Mouse (Mus musculus) stomach, embryonic 16.5 days (tissue): ENCODE results near the gene Aldoart2. TPM values are rescaled to one million over a fixed set of nuclear protein-coding genes. Genes with fewer than 3 reads are reported as not detected.
"Not testable (repeated sequence)": the region's sequence is repeated elsewhere in the genome, so short reads cannot be mapped to it uniquely, and the experiment has no call there.

Source experiments
- ATAC-seq: fragments of 200-750 bp; cut with Nextera tagmentation; 2 replicates; pipeline ENCODE4 v1.8.0; 2017; ENCODE audit warnings: moderate number of reproducible peaks, moderate TSS enrichment; ENCODE audit not compliant: insufficient read depth, low FRiP score
- H3K27ac ChIP-seq: fragments of 300-500 bp; sonication (generic); 2 replicates; pipeline ENCODE4 v1.5.1; 2014; ENCODE audit warnings: low read length
- H3K27me3 ChIP-seq: fragments of 300-500 bp; sonication (generic); 2 replicates; pipeline ENCODE4 v1.6.1; 2014; ENCODE audit warnings: low read length, control low read depth, mixed read lengths; ENCODE audit not compliant: control insufficient read depth, insufficient read depth
- H3K36me3 ChIP-seq: fragments of 300-500 bp; sonication (generic); 2 replicates; pipeline ENCODE4 v1.6.1; 2014; ENCODE audit warnings: low read length; ENCODE audit not compliant: control insufficient read depth, insufficient read depth
- H3K4me1 ChIP-seq: fragments of 300-500 bp; sonication (generic); 2 replicates; pipeline ENCODE4 v1.6.1; 2014; ENCODE audit warnings: low read length, control low read depth, mixed read lengths; ENCODE audit not compliant: control insufficient read depth, insufficient read depth
- H3K4me2 ChIP-seq: fragments of 300-500 bp; sonication (generic); 2 replicates; pipeline ENCODE4 v1.6.1; 2014; ENCODE audit warnings: low read depth, low read length, mixed read lengths
- H3K4me3 ChIP-seq: fragments of 300-500 bp; sonication (generic); replicated peaks from 2 replicates; pipeline ENCODE4 v1.5.1; 2014; ENCODE audit warnings: mild to moderate bottlenecking, low read length
- H3K9ac ChIP-seq: fragments of 300-500 bp; sonication (generic); 2 replicates; pipeline ENCODE4 v1.6.1; 2014; ENCODE audit warnings: low read length
- H3K9me3 ChIP-seq: fragments of 300-500 bp; sonication (generic); replicated peaks from 2 replicates; pipeline ENCODE4 v1.6.1; 2016; ENCODE audit warnings: low read length, control low read depth; ENCODE audit not compliant: control insufficient read depth
- WGBS: fragments of 180-500 bp; shearing (Covaris S2); extraction: QIAGEN DNeasy Blood & Tissue Kit; methylation state at CpG from one replicate; pipeline ENCODE4 v1.1.7; 2014; 5-methylcytosine and 5-hydroxymethylcytosine counted together
- polyA plus RNA-seq: library from polyadenylated mRNA; unstranded; fragments of >200 nt; fragmentation: Nextera tagmentation; extraction: Ambion mirVana; gene quantifications from 2 replicates; pipeline ENCODE4 v1.2.1, GENCODE M21; 2015

The Aldoart2 gene
- polyA plus RNA-seq, 1 experiment from 2014 or later = not detected

GRCm38 (mm10) chr12:55571181-55571580 is 6.1 kb downstream of the Aldoart2 start:
- Histone ChIP-seq H3K36me3 (no peaks in the 10 kb centered on the region), H3K4me1 (no peaks in the 10 kb centered on the region), H3K9me3 (no peaks in the 10 kb centered on the region), H3K27me3 (no peaks in the 10 kb centered on the region), H3K9ac (no peak overlapping the region), H3K4me2 (no peak overlapping the region), H3K4me3 (no peak overlapping the region), H3K27ac (no peak overlapping the region)
- WGBS = 79% methylated on average over 11 of the region's 11 CpGs
- no peak for ATAC-seq

GRCm38 (mm10) chr12:55571661-55572060 is 6.6 kb downstream of the Aldoart2 start:
- Histone ChIP-seq H3K4me2 (no peak overlapping the region), H3K27me3 (no peaks in the 10 kb centered on the region), H3K9me3 (no peaks in the 10 kb centered on the region), H3K4me1 (no peaks in the 10 kb centered on the region), H3K4me3 (no peak overlapping the region), H3K36me3 (no peaks in the 10 kb centered on the region), H3K9ac (no peak overlapping the region), H3K27ac (no peak overlapping the region)
- no peak for ATAC-seq
- WGBS = 84% methylated on average over 10 of the region's 10 CpGs

- Histone ChIP-seq H3K36me3 (no peaks in the 10 kb centered on the region), H3K9ac (no peak overlapping the region), H3K4me2 (no peak overlapping the region), H3K4me1 (no peaks in the 10 kb centered on the region), H3K27me3 (no peaks in the 10 kb centered on the region), H3K27ac (no peak overlapping the region), H3K4me3 (no peak overlapping the region), H3K9me3 (no peaks in the 10 kb centered on the region)
- no peak for ATAC-seq
Observed at GRCm38 (mm10) chr12:55573089-55573488, 8.1 kb downstream of the Aldoart2 start.

- no peaks in the 10 kb centered on the region for H3K9me3 ChIP-seq
- no peaks in the 10 kb centered on the region for H3K36me3 ChIP-seq
- H3K4me3 ChIP-seq = no peak overlapping the region
- no peak; the same call in 1 of the 2 replicates for ATAC-seq
- no peak overlapping the region for H3K9ac ChIP-seq
- no peaks in the 10 kb centered on the region for H3K27me3 ChIP-seq
- H3K27ac ChIP-seq = no peak overlapping the region
- H3K4me2 ChIP-seq = no peak overlapping the region
- WGBS = 6% methylated on average over 6 of the region's 6 CpGs
- no peaks in the 10 kb centered on the region for H3K4me1 ChIP-seq
Observed at GRCm38 (mm10) chr12:55573794-55574193, 8.8 kb downstream of the Aldoart2 start.

GRCm38 (mm10) chr12:55586936-55587335 is 21.9 kb downstream of the Aldoart2 start:
- not testable (repeated sequence) for H3K27ac ChIP-seq, H3K36me3 ChIP-seq, H3K4me1 ChIP-seq, H3K4me2 ChIP-seq, H3K4me3 ChIP-seq, ATAC-seq, H3K9ac ChIP-seq, H3K27me3 ChIP-seq, H3K9me3 ChIP-seq
- 62% methylated on average over 9 of the region's 9 CpGs for WGBS

GRCm38 (mm10) chr12:55598537-55598886 is 33.5 kb downstream of the Aldoart2 start:
- Histone ChIP-seq H3K27ac (no peak overlapping the region), H3K9me3 (no peaks in the 10 kb centered on the region), H3K4me3 (peak overlapping the region; percentile 47), H3K27me3 (peaks cover 40% of the 10 kb centered on the region), H3K36me3 (no peaks in the 10 kb centered on the region), H3K4me2 (peak overlapping the region; percentile 80), H3K9ac (no peak overlapping the region), H3K4me1 (peaks cover 19% of the 10 kb centered on the region)
- WGBS = 9% methylated on average over 7 of the region's 7 CpGs
- no peak for ATAC-seq

- no peaks in the 10 kb centered on the region for H3K9me3 ChIP-seq
- ATAC-seq = peak; percentile 59
- WGBS = under 1% methylated on average over 77 of the region's 77 CpGs
- H3K27me3 ChIP-seq = peaks cover 40% of the 10 kb centered on the region
- peaks cover 19% of the 10 kb centered on the region for H3K4me1 ChIP-seq
- no peaks in the 10 kb centered on the region for H3K36me3 ChIP-seq
- H3K27ac ChIP-seq = no peak within 1 kb of the TSS
- peak within 1 kb of the TSS; percentile 47 for H3K4me3 ChIP-seq
- no peak within 1 kb of the TSS for H3K9ac ChIP-seq
- peak within 1 kb of the TSS; percentile 80 for H3K4me2 ChIP-seq
Observed at GRCm38 (mm10) chr12:55598887-55599561, 34.0 kb downstream of the Aldoart2 start, which contains the start of gene Insm2. Gene Insm2 (plus strand): TSS chr12:55599427.

GRCm38 (mm10) chr12:55599639-55600502 is 34.8 kb downstream of the Aldoart2 start:
- peaks cover 19% of the 10 kb centered on the region for H3K4me1 ChIP-seq
- H3K27me3 ChIP-seq = peaks cover 40% of the 10 kb centered on the region
- H3K9me3 ChIP-seq = no peaks in the 10 kb centered on the region
- peak; percentile 89 for ATAC-seq
- H3K27ac ChIP-seq = no peak overlapping the region
- peak overlapping the region; percentile 47 for H3K4me3 ChIP-seq
- WGBS = 1% methylated on average over 107 of the region's 109 CpGs
- peak overlapping the region; percentile 80 for H3K4me2 ChIP-seq
- H3K36me3 ChIP-seq = no peaks in the 10 kb centered on the region
- H3K9ac ChIP-seq = no peak overlapping the region

GRCm38 (mm10) chr12:55600503-55600994 is 35.5 kb downstream of the Aldoart2 start:
- Histone ChIP-seq H3K36me3 (no peaks in the 10 kb centered on the region), H3K4me2 (peak overlapping the region; percentile 80), H3K27ac (no peak overlapping the region), H3K9ac (no peak overlapping the region), H3K27me3 (peaks cover 40% of the 10 kb centered on the region), H3K9me3 (no peaks in the 10 kb centered on the region), H3K4me1 (peaks cover 19% of the 10 kb centered on the region), H3K4me3 (peak overlapping the region; percentile 47)
- 4% methylated on average over 42 of the region's 42 CpGs for WGBS
- peak; percentile 33; the same call in 1 of the 2 replicates for ATAC-seq
